Mouse (Mus musculus) MEL-GATA-1-ER (cell line): Measurements from ENCODE around the gene Prickle2.

Source experiments
- DNase-seq: peaks from one replicate; pipeline ENCODE4 v3.0.0-alpha.2; 2012; ENCODE audit warnings: low read depth; ENCODE audit errors: extremely low read depth

Gene Prickle2

DNA sequence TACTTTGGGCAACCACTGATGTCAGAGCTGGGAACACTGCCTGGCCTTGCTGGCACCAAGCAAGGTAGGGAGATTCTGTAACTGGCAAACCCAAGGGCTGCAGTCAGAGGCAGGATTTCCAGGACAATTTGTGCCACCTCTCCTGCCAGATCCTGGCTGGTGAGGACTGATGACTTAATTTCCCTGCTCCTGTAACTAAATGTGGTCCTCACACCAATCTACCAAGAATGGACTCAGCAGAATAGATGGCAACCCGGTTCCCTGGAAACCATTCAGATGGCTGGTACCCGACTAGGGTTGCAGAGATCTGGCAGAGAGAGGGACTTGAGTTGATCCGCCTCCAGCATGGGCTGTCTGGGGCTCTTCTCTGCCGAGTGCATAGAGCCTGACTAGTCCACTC is 315.6 kb downstream of the Prickle2 start:
- no peak for DNase-seq

DNA sequence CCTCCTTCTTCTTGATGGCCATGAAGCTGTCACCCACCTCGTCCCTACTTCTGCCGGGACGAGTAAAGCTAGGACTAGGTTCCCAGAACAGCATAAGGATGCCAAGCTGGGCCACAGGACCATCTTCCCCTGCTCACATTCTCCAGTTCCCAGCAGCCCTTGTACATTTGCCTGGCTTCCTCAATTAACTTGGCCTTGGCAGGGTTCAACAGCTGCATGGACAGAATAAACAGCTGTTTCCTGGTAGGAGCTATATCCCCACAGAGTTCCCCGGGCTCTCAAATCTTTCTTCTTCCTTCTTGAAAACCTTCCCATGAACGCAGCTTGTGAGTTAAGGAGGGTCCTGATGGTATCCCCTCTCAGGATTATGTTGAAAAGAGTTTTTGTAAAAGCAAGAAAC is 317.3 kb downstream of the Prickle2 start:
- no peak for DNase-seq

DNA sequence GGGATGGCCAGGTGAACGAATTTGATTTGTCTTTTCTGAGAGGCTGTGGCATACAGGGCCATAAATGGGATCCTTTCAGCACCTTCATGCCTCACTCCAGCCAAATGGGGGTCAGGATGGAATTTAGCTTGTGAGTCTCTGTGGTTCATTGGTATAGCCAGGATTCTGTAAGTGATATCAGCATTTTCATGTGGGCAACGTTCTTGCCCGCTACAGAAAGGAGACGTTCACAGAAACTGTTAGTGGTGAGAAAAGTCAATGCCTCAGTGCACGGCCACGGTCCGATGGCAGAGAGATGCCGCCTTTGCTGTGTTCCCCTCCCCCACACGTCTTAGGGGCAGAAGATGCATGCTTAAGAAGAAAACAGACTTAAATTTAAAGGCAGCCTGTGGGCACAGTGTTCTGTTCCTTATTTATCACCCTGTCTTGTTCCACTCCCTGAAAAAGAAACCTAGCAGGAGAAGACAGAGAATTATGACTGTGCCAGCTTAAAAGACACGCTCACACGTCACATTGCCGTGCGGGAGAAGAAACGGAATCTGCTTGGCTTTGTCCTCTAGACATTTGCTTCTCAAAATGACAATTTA is 322.7 kb downstream of the Prickle2 start:
- DNase-seq, result no peak

- no peak for DNase-seq
Observed at GRCm38 (mm10) chr6:92381085-92381484, 324.9 kb downstream of the Prickle2 start.

GRCm38 (mm10) chr6:92374826-92375225 is 331.1 kb downstream of the Prickle2 start:
- no peak for DNase-seq

- no peak for DNase-seq
Observed at GRCm38 (mm10) chr6:92370896-92371295, 335.1 kb downstream of the Prickle2 start.

DNA sequence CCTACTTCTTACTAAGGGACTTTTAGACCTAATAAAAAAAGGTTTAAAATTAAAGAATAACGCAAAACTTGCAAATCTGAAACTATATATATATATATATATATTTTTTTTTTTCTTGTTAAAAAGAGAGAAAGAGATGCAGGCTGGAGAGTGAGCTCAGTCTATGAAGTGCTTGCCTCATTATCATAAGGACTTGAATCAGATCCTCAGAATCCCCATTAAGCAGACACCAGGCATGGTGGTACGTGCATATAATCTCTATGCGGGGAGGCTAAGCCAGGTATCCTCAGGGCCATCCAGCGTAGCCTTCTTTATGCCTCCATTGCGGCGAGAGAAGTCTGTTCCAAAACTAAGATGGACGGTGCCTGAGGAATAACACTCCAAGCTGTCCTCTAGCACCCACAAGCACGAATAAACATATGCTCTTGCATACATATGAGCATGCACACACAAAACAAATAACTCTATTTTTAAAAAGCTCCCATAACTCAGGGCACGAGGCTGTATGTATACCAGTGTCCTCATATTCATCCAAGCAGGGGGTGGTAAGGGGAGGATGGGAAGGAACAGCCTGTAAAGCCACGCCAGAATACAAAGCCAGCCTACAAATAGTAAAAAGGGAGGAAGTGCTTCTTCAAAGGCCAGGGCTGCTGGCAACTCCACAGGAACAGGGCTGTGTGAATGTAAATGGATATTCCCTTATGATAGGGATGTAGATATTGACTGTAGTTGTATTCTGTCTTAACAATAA is 358.5 kb downstream of the Prickle2 start:
- DNase-seq, result no peak

GRCm38 (mm10) chr6:92346729-92347128 is 359.2 kb downstream of the Prickle2 start:
- no peak for DNase-seq

DNA sequence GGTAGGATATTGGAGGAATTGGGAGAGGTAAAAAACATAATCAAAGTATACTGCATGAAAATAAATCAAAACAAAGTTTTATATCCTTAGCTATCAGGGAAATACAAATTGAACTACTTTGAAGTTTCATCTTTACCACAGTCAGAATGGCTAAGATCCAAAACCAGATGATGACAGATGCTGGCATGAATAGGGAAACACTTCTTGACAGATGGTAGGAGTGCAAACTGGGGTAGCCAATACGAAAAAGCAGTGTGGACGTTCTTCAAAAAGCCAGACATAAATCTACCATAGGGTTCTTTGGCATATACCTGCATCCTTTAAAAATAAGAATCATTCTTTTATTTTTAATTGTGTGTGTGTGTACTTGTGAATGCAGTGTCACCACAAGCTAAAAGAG is 360.8 kb downstream of the Prickle2 start:
- no peak for DNase-seq

DNA sequence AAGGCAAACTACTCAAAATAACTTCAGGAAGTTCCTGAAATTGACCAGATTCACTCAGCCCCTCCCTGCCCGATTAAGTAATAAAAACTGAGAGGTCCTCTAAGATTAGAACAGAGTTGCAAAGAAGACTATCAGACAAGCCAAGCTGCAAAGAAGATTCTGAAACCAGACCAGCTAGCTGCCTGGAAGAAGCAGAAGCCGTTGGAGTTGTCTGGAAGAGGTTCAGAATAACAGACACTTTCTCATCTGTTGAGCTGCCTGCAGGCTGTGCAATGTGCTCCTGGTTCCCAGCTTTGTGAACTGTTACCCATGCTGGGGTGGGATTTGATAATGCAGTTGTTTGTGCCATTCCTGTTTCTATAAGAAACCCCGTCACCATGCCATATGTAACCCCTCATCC is 361.4 kb downstream of the Prickle2 start:
- DNase-seq, result no peak
